Mouse (Mus musculus) heart, postnatal 4 days (tissue): ENCODE data around the gene Dnal4. TPM values are rescaled to one million over a fixed set of nuclear protein-coding genes. Genes with fewer than 3 reads are reported as not detected.

Experiments used
- DNase-seq: peaks from one replicate; pipeline ENCODE4 v3.0.0; 2021
- total RNA-seq, 2 experiments: library from RNA; stranded (reverse); gene quantifications; 2 replicates each; pipeline ENCODE4 v1.2.3; 2021

Dnal4 gene
- total RNA-seq, 2 experiments from 2014 or later, result 22.3 to 25.1 TPM

GRCm38 (mm10) chr15:79763001-79763400, 14.6 kb downstream of the Dnal4 start:
- DNase-seq, result no peak

DNA sequence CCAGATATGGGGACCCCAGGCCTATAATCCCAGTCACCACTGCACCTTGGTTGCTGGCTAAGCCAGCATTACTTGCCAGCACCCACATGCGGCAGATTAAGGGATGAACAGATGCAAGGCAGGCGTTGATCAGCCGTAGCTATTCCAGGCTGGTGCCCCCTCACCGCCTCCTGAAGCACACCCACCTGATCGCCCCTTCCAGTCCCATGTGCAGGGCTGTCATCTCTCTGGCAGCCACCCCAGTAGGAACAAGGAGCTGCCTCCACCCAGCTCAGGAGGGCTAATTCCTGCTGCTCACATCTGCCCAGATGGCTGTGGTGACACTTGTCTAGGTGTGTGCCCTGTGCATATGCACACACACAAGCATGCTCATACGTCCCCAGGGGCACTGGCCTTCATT, 16.7 kb downstream of the Dnal4 start:
- DNase-seq, result no peak

- no peak for DNase-seq
These were observed 20.5 kb downstream of the Dnal4 start for GRCm38 (mm10) chr15:79757118-79757517.

- DNase-seq, result no peak
These were observed 21.5 kb downstream of the Dnal4 start for GRCm38 (mm10) chr15:79755977-79756625.

GRCm38 (mm10) chr15:79755176-79755575, 22.5 kb downstream of the Dnal4 start:
- DNase-seq, result no peak

DNA sequence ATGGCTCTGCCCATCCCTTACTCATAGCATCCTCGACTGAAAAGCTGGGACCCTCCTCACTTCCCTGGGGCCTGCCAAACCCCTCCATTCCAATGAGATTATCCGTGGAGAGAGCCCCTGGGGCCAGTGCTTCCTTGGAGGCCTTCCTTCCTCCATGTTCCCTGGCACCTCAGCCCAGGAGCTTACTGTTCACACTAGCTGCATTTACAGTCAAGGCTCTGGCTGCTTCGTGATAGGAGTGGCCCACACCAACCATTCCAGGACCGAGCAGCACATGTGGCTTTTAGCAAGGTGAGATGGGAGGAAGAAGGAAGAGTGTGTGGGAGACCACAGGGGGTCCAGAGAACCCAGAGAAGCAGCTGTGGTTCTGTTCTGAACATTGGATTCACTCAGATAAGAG, 23.8 kb downstream of the Dnal4 start:
- no peak for DNase-seq

DNA sequence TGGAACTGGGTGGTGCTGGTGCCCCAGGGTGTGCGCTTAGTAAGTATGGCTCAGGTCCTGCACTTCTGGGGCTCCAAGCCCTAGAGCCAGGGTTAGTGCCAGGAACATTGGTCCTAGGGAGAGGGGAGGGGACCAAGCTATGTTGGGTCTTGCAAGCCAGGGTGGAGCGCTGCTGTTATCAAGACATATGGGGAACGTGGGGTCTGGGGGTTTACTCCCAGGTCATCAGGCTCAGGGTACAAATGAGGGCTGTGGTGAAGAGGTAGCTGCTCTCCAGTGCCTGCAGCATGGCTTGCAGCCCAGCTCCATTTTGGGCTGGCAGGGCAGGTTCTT, 24.3 kb downstream of the Dnal4 start:
- no peak for DNase-seq

GRCm38 (mm10) chr15:79752742-79753419, 24.8 kb downstream of the Dnal4 start:
- peak; percentile 89 for DNase-seq

GRCm38 (mm10) chr15:79751772-79752171, 25.9 kb downstream of the Dnal4 start:
- no peak for DNase-seq

DNA sequence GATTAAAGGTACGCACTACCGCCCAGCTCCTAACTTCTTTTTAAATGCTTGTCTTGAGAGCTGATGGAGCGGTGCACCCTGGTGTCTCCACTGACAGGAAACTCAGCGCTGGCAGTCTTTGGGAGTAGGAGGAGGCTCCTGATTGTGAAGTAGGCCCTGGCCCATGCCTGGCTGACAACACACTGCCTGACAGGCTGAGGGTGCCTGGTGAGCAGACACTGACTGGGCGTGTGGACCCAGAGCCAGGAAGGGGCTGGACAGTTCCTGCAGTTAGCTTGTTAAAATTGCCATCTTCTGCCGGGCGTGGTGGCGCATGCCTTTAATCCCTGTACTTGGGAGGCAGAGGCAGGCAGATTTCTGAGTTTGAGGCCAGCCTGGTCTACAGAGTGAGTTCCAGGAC, 27.4 kb downstream of the Dnal4 start:
- DNase-seq, result no peak

DNA sequence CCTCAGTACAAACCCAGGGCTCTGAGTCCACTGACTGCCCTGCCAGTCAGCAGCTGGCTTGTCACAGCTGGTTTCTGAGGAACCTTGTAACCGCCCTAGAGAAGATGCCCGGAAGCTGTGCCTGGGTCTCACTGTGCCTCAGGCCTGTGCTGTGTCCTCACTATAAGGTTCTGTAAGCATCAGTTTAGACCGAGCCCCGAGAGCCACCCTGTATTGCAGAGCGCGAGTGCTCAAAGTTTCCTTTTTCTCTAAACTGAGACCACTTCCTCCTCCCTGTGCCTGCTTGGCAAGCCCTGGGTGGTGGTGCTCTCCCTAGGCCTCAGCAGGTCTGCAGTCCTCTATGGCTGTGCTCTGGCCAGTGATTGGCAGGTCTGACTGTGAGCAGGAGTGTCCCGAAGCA, 28.5 kb downstream of the Dnal4 start:
- DNase-seq, result no peak

GRCm38 (mm10) chr15:79747998-79748397, 29.7 kb downstream of the Dnal4 start:
- peak; percentile 46 for DNase-seq

DNA sequence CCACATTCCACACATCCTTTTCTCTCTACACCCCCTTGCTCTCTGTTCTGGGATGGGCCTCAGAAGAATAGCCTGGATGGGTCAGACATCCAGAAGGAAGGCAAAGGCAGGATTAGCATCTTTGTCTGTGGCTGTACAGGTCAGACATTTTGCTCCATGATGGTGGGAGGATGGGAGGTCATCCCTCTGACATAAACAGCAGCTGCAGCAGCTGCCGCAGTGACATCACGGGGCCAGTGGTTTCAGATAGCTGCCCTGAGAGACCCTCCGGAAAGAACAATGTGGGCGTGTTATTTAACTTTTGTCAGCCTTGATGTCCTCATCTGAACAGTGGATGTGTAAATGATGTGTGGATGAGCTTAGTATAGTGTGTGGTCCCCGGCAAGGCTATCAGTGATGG, 31.8 kb downstream of the Dnal4 start:
- no peak for DNase-seq

DNA sequence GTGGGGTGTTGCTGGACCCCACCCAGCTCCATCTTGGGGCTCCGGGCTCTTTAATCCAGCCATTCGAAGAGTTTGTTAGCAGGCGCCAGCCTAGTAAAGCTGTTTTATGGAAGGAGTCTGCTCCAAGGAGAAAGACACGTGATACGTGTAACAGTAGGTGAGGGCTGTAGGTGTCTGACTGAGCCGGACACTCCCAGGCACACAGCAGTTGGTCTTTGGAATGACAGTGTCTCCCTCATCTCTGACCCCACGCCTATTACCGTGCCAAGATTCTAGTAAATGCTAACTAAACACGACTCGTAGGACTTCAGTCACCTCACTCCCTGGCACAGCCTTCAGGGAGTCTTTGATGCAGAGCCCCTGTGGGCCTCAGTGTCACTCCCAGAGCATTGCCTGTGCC, 32.3 kb downstream of the Dnal4 start:
- DNase-seq, result no peak

DNA sequence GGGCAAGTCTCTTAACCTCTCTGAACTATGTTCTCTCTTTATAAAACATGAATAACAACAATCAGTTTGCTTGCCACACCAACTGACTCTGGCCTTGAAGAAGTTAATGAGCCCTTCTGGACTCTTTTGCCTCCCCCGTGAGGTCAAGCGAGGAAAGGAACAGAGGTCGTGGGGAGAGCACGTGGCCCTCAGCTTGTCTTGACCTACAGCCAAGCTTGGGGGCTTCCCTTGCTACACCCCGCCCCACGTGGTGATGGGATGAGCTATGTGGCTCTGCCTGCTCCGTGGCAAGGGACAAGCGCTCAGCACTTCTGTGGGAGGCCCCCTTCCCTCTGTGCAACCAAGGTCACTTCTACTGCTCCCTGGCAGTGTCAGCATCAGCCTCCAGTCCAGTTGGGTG, 32.9 kb downstream of the Dnal4 start:
- DNase-seq, result no peak

DNA sequence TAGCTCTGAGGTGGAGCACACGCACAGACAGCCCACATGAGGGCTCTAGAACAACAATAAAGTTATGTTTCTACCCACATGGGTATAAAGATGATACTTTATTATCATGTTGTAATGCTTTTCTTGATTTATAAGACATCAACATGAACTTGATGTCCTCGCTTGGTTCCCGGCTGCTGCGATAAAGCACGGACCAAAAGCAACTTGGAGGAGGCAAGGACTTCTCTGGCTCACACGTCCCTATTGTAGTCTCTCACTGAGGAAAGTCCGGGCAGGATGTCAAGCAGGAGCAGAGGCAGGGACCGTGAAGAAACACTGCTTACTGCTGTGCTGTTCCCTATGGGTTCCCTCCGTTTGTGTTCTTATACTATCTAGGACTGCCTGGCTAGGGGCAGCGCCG, 33.6 kb downstream of the Dnal4 start:
- no peak for DNase-seq

DNA sequence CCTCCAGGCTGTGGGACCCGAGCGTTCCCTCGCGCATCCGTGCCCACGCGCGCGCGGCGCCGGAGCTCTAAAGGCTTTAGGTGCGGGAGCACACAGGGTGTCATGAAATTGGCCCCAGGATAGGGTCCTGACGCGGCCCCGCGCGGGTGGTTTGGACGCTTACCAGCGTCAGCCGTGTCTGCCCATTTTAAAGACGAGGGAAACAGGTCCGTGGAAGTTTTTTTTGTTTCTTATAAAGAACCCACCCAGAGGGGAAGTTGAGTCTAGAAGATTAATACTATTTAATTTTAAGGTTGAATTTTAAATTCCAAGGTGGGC, 35.0 kb downstream of the Dnal4 start:
- DNase-seq, result no peak

GRCm38 (mm10) chr15:79741921-79742705, 35.5 kb downstream of the Dnal4 start, which contains the start of gene Sun2:
TSS of gene Sun2 (minus strand) at chr15:79742536.
- peak; percentile 94 for DNase-seq

- peak; percentile 43 for DNase-seq
These were observed 36.3 kb downstream of the Dnal4 start for GRCm38 (mm10) chr15:79741173-79741858.

DNA sequence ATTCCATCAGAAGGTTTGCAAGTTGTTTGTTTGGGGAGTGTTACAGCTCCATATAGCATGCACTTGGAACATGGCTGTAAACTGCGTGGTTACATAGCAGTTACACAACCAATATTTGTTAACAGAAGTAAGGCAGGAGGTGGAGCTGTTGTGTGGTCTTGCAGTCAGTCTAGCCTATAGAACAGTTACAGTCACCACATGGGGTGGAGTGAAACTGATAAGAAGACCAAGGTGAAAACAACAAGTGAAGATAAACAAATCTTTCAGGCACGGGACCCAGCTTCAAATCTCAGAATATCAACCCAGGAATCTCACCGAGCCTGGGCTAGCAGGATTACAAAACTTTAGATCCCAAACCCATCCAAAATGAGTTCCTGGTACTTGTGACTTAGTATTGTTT, 36.9 kb downstream of the Dnal4 start:
- no peak for DNase-seq

GRCm38 (mm10) chr15:79734311-79734710, 43.3 kb downstream of the Dnal4 start:
- DNase-seq, result no peak

- no peak for DNase-seq
These were observed 44.0 kb downstream of the Dnal4 start for GRCm38 (mm10) chr15:79733640-79734039.

- no peak for DNase-seq
These were observed 44.5 kb downstream of the Dnal4 start for GRCm38 (mm10) chr15:79733192-79733591.
